Mouse (Mus musculus) urinary bladder, postnatal 14 days (tissue): Measurements from ENCODE around the gene Olfr1049.
"Not testable (repeated sequence)": the region's sequence is repeated elsewhere in the genome, so short reads cannot be mapped to it uniquely, and the experiment has no call there.

Source experiments
- DNase-seq: peaks from one replicate; pipeline ENCODE4 v3.0.0; 2021; ENCODE audit warnings: low spot score

The Olfr1049 gene

GRCm38 (mm10) chr2:86258228-86258627 lies at the start of gene Olfr1049:
TSS of gene Olfr1049 (minus strand) at chr2:86258328.
- DNase-seq, result not testable (repeated sequence)

GRCm38 (mm10) chr2:86292155-86292554 lies 34.0 kb upstream of the Olfr1049 start, which contains the start of gene Olfr1052:
TSS of gene Olfr1052 (plus strand) at chr2:86292455.
- DNase-seq, result no peak

GRCm38 (mm10) chr2:86278988-86279387 lies 20.9 kb upstream of the Olfr1049 start, which contains the start of gene Olfr1051:
TSS of gene Olfr1051 (minus strand) at chr2:86279088.
- DNase-seq, result not testable (repeated sequence)

- no peak for DNase-seq
Observed at GRCm38 (mm10) chr2:86240189-86240588, 17.9 kb downstream of the Olfr1049 start, which contains the start of gene Olfr1048. TSS of gene Olfr1048 (minus strand) at chr2:86240289.

- no peak for DNase-seq
Observed at GRCm38 (mm10) chr2:86231301-86231700, 26.8 kb downstream of the Olfr1049 start, which contains the start of gene Olfr1047. TSS of gene Olfr1047 (minus strand) at chr2:86231401.

- DNase-seq, result no peak
Observed at GRCm38 (mm10) chr2:86219214-86219613, 38.9 kb downstream of the Olfr1049 start, which contains the start of gene Olfr1046. TSS of gene Olfr1046 (minus strand) at chr2:86219314.
